Mouse (Mus musculus) kidney, postnatal 10 days (tissue): ENCODE measurements around the gene Fam71e2.

Experiments used
- DNase-seq: peaks from one replicate; pipeline ENCODE4 v3.0.0; 2021; ENCODE audit warnings: mixed read lengths

Fam71e2 gene

GRCm38 (mm10) chr7:4777851-4778637 is 6.9 kb upstream of the Fam71e2 start:
- DNase-seq: no peak

GRCm38 (mm10) chr7:4776861-4777830 is 6.0 kb upstream of the Fam71e2 start:
- peak; percentile 89 for DNase-seq

- no peak for DNase-seq
Measured at GRCm38 (mm10) chr7:4776131-4776530, 5.0 kb upstream of the Fam71e2 start.

- no peak for DNase-seq
Measured at GRCm38 (mm10) chr7:4764946-4765710, 6.0 kb downstream of the Fam71e2 start.

- no peak for DNase-seq
Measured at GRCm38 (mm10) chr7:4759670-4760069, 11.4 kb downstream of the Fam71e2 start.

- DNase-seq: peak; percentile 95
Measured at GRCm38 (mm10) chr7:4752821-4753570, 18.1 kb downstream of the Fam71e2 start, which contains the start of gene Cox6b2. Gene Cox6b2, minus strand, starts transcription at chr7:4753094.

GRCm38 (mm10) chr7:4751971-4752820 is 18.9 kb downstream of the Fam71e2 start:
- DNase-seq: peak; percentile 79

- DNase-seq: no peak
Measured at GRCm38 (mm10) chr7:4749169-4749568, 21.9 kb downstream of the Fam71e2 start.

- DNase-seq: no peak
Measured at GRCm38 (mm10) chr7:4748321-4748720, 22.8 kb downstream of the Fam71e2 start.

- peak; percentile 10 for DNase-seq
Measured at GRCm38 (mm10) chr7:4747156-4747899, 23.8 kb downstream of the Fam71e2 start.

GRCm38 (mm10) chr7:4746326-4746980 is 24.6 kb downstream of the Fam71e2 start:
- peak; percentile 13 for DNase-seq

GRCm38 (mm10) chr7:4744886-4745285 is 26.2 kb downstream of the Fam71e2 start:
- no peak for DNase-seq

- DNase-seq: no peak
Measured at GRCm38 (mm10) chr7:4743354-4743753, 27.7 kb downstream of the Fam71e2 start.

- no peak for DNase-seq
Measured at GRCm38 (mm10) chr7:4742482-4742819, 28.7 kb downstream of the Fam71e2 start.

- peak; percentile 14 for DNase-seq
Measured at GRCm38 (mm10) chr7:4741672-4742481, 29.2 kb downstream of the Fam71e2 start.

GRCm38 (mm10) chr7:4741151-4741550 is 30.0 kb downstream of the Fam71e2 start:
- DNase-seq: peak; percentile 78

- DNase-seq: no peak
Measured at GRCm38 (mm10) chr7:4740309-4740727, 30.8 kb downstream of the Fam71e2 start.

- DNase-seq: peak; percentile 98
Measured at GRCm38 (mm10) chr7:4739544-4740275, 31.4 kb downstream of the Fam71e2 start, which contains the start of gene Kmt5c. Gene Kmt5c, plus strand, starts transcription at chr7:4740115.
